Mouse (Mus musculus) liver, adult 2 months (tissue): Measurements from ENCODE around the gene Gramd4.

Experiments used
- CTCF ChIP-seq: fragments of 200-500 bp; IDR thresholded peaks from 2 replicates; pipeline ENCODE4 v1.5.1; 2011; ENCODE audit warnings: low read depth, low read length, control low read depth
- POLR2A ChIP-seq: fragments of 200-500 bp; IDR thresholded peaks from 2 replicates; pipeline ENCODE4 v1.6.1; 2011; ENCODE audit warnings: low read length, control low read depth; ENCODE audit not compliant: insufficient read depth; ENCODE audit errors: extremely low read depth

GRCm38 (mm10) chr15:86021301-86021700 is 36.2 kb upstream of the Gramd4 start:
- no peak for TF ChIP-seq POLR2A
- TF ChIP-seq CTCF: no peak
